Mouse (Mus musculus) heart, adult 2 months (tissue): ENCODE data around the gene Zfp296.

Experiments
- CTCF ChIP-seq: fragments of 200-600 bp; IDR thresholded peaks from 2 replicates; pipeline ENCODE4 v1.8.1; 2022; ENCODE audit warnings: antibody characterized with exemption, mild to moderate bottlenecking, moderate library complexity
- EP300 ChIP-seq: fragments of 200-500 bp; IDR thresholded peaks from 2 replicates; pipeline ENCODE4 v1.6.1; 2011; ENCODE audit warnings: low read depth, low read length, control low read depth; ENCODE audit not compliant: insufficient read depth
- POLR2A ChIP-seq: fragments of 200-500 bp; IDR thresholded peaks from 2 replicates; pipeline ENCODE4 v1.6.1; 2011; ENCODE audit warnings: mild to moderate bottlenecking, low read depth, low read length, control low read depth; ENCODE audit not compliant: insufficient read depth

- TF ChIP-seq CTCF (no peak), POLR2A (no peak), EP300 (no peak)
Measured at GRCm38 (mm10) chr7:19560491-19561260, 16.4 kb upstream of the Zfp296 start.
